Mouse (Mus musculus) CH12.LX (cell line): ENCODE data around the gene Atxn7. TPM values are rescaled to one million over a fixed set of nuclear protein-coding genes. Genes with fewer than 3 reads are reported as not detected.
A peak's percentile ranks its signal among the peaks of the same experiment; 100 is the strongest.

Source experiments
- DNase-seq: peaks from one replicate; pipeline ENCODE4 v3.0.0-alpha.2; 2013; ENCODE audit errors: extremely low read depth
- H3K27ac ChIP-seq: 2 replicates; pipeline ENCODE4 v1.5.1; 2012; ENCODE audit warnings: low read depth, mild to moderate bottlenecking, control low read depth, moderate library complexity; ENCODE audit not compliant: insufficient read depth
- H3K27me3 ChIP-seq: replicated peaks from 2 replicates; pipeline ENCODE3; 2012; ENCODE audit warnings: inconsistent platforms
- H3K36me3 ChIP-seq, 2 experiments: replicated peaks in 1 of 2; 2 replicates each; pipeline versions ENCODE3 to v1.6.1; 2012; ENCODE audit warnings: inconsistent platforms in 1 of 2, low read length in 1 of 2, mild to moderate bottlenecking in 1 of 2, mixed read lengths in 1 of 2, moderate library complexity in 1 of 2; ENCODE audit not compliant: control insufficient read depth in 1 of 2, insufficient read depth in 1 of 2
- H3K4me1 ChIP-seq, 2 experiments: 2 replicates each; pipeline ENCODE4 v1.6.1; 2012; ENCODE audit warnings: inconsistent platforms in 1 of 2, moderate library complexity in 1 of 2; ENCODE audit not compliant: insufficient read depth in 2 of 2, control insufficient read depth in 1 of 2
- H3K4me2 ChIP-seq: 2 replicates; pipeline ENCODE4 v1.6.1; 2012; ENCODE audit warnings: low read depth, mild to moderate bottlenecking, control low read depth; ENCODE audit not compliant: poor library complexity, insufficient read depth, severe bottlenecking
- H3K4me3 ChIP-seq, 3 experiments: fragments of 150-350 bp in 1 of 3; sonication (generic) in 1 of 3; replicated peaks in 1 of 3; 2 replicates each; pipeline versions ENCODE3 to v1.5.1; 2011 to 2012; ENCODE audit warnings: low read depth in 2 of 3, low read length in 2 of 3, mild to moderate bottlenecking in 2 of 3, moderate library complexity in 2 of 3, control low read depth in 1 of 3, improper control_type of control experiment in 1 of 3, inconsistent platforms in 1 of 3, mixed read lengths in 1 of 3; ENCODE audit not compliant: poor library complexity in 1 of 3
- H3K79me2 ChIP-seq: replicated peaks from 2 replicates; pipeline ENCODE4 v1.6.1; 2012; ENCODE audit warnings: mild to moderate bottlenecking, moderate library complexity; ENCODE audit not compliant: control insufficient read depth, poor library complexity, insufficient read depth, severe bottlenecking; ENCODE audit errors: extremely low read depth
- H3K9ac ChIP-seq: 2 replicates; pipeline ENCODE4 v1.6.1; 2012; ENCODE audit warnings: low read depth, mild to moderate bottlenecking, control low read depth, moderate library complexity; ENCODE audit not compliant: insufficient read depth
- H3K9me3 ChIP-seq: replicated peaks from 2 replicates; pipeline ENCODE3; 2012; ENCODE audit warnings: low read length, inconsistent platforms, mixed read lengths
- BHLHE40 ChIP-seq: IDR thresholded peaks from 2 replicates; pipeline ENCODE4 v1.6.1; 2011; ENCODE audit warnings: mild to moderate bottlenecking, low read depth, low read length, improper control_type of control experiment
- CHD2 ChIP-seq: IDR thresholded peaks from 2 replicates; pipeline ENCODE4 v1.6.1; 2011; ENCODE audit warnings: low read length, improper control_type of control experiment
- E2F4 ChIP-seq: IDR thresholded peaks from 2 replicates; pipeline ENCODE4 v1.6.1; 2011; ENCODE audit warnings: low read depth, low read length, improper control_type of control experiment; ENCODE audit not compliant: insufficient replicate concordance
- EP300 ChIP-seq: IDR thresholded peaks from 2 replicates; pipeline ENCODE4 v1.6.1; 2011; ENCODE audit warnings: low read length, improper control_type of control experiment
- ETS1 ChIP-seq: conservative IDR thresholded peaks from 2 replicates; pipeline ENCODE4 v1.6.1; 2012; ENCODE audit warnings: low read depth, mild to moderate bottlenecking, inconsistent platforms, low read length, improper control_type of control experiment, moderate library complexity
- HCFC1 ChIP-seq: IDR thresholded peaks from 2 replicates; pipeline ENCODE4 v1.6.1; 2012; ENCODE audit warnings: low read depth, mild to moderate bottlenecking, inconsistent platforms, low read length, improper control_type of control experiment
- IRF4 ChIP-seq: IDR thresholded peaks from 2 replicates; pipeline ENCODE4 v1.6.1; 2014; ENCODE audit warnings: low read depth, mild to moderate bottlenecking, inconsistent platforms, low read length, improper control_type of control experiment
- JUN ChIP-seq: IDR thresholded peaks from 2 replicates; pipeline ENCODE4 v1.6.1; 2011; ENCODE audit warnings: low read depth, mild to moderate bottlenecking, low read length, improper control_type of control experiment, moderate library complexity; ENCODE audit not compliant: insufficient read depth
- JUND ChIP-seq: conservative IDR thresholded peaks from 2 replicates; pipeline ENCODE4 v1.6.1; 2011; ENCODE audit warnings: low read depth, low read length, improper control_type of control experiment
- KAT2A ChIP-seq: IDR thresholded peaks from 2 replicates; pipeline ENCODE4 v1.6.1; 2012; ENCODE audit warnings: low read length, improper control_type of control experiment, inconsistent platforms; ENCODE audit not compliant: insufficient replicate concordance
- MAFK ChIP-seq: IDR thresholded peaks from 2 replicates; pipeline ENCODE4 v1.6.1; 2011; ENCODE audit warnings: low read length, improper control_type of control experiment; ENCODE audit not compliant: insufficient replicate concordance
- MAX ChIP-seq: IDR thresholded peaks from 2 replicates; pipeline ENCODE4 v1.6.1; 2011; ENCODE audit warnings: low read length, improper control_type of control experiment
- MAZ ChIP-seq: IDR thresholded peaks from 2 replicates; pipeline ENCODE4 v1.6.1; 2012; ENCODE audit warnings: low read depth, mild to moderate bottlenecking, inconsistent platforms, low read length, improper control_type of control experiment, moderate library complexity
- MEF2A ChIP-seq: IDR thresholded peaks from 2 replicates; pipeline ENCODE4 v1.6.1; 2014; ENCODE audit warnings: low read depth, mild to moderate bottlenecking, inconsistent platforms, low read length, improper control_type of control experiment, borderline replicate concordance
- NELFE ChIP-seq: IDR thresholded peaks from 2 replicates; pipeline ENCODE4 v1.6.1; 2011; ENCODE audit warnings: low read depth, low read length, improper control_type of control experiment
- NRF1 ChIP-seq: IDR thresholded peaks from 2 replicates; pipeline ENCODE4 v1.6.1; 2014; ENCODE audit warnings: low read depth, mild to moderate bottlenecking, inconsistent platforms, low read length, improper control_type of control experiment, moderate library complexity
- PAX5 ChIP-seq: IDR thresholded peaks from 2 replicates; pipeline ENCODE4 v1.6.1; 2012; ENCODE audit warnings: low read length, inconsistent platforms, mixed read lengths
- POLR2A ChIP-seq: IDR thresholded peaks from 2 replicates; pipeline ENCODE4 v1.6.1; 2011; ENCODE audit warnings: low read depth, mild to moderate bottlenecking, improper control_type of control experiment, low read length
- RAD21 ChIP-seq: IDR thresholded peaks from 2 replicates; pipeline ENCODE4 v1.6.1; 2011; ENCODE audit warnings: low read depth, mild to moderate bottlenecking, low read length, improper control_type of control experiment, moderate library complexity
- SIN3A ChIP-seq: IDR thresholded peaks from 2 replicates; pipeline ENCODE4 v1.6.1; 2012; ENCODE audit warnings: low read length, improper control_type of control experiment, inconsistent platforms
- SMC3 ChIP-seq: IDR thresholded peaks from 2 replicates; pipeline ENCODE4 v1.6.1; 2011; ENCODE audit warnings: low read depth, low read length, improper control_type of control experiment
- TBP ChIP-seq: conservative IDR thresholded peaks from 2 replicates; pipeline ENCODE4 v1.6.1; 2011; ENCODE audit warnings: low read depth, low read length, improper control_type of control experiment
- TCF12 ChIP-seq: IDR thresholded peaks from 2 replicates; pipeline ENCODE4 v1.6.1; 2014; ENCODE audit warnings: low read depth, mild to moderate bottlenecking, inconsistent platforms, low read length, improper control_type of control experiment
- USF1 ChIP-seq: IDR thresholded peaks from 2 replicates; pipeline ENCODE4 v1.6.1; 2014; ENCODE audit warnings: low read depth, mild to moderate bottlenecking, inconsistent platforms, low read length, improper control_type of control experiment
- USF2 ChIP-seq: conservative IDR thresholded peaks from 2 replicates; pipeline ENCODE4 v1.6.1; 2011; ENCODE audit warnings: low read depth, low read length, improper control_type of control experiment
- ZKSCAN1 ChIP-seq: IDR thresholded peaks from 2 replicates; pipeline ENCODE4 v1.6.1; 2012; ENCODE audit warnings: low read depth, inconsistent platforms, low read length, improper control_type of control experiment, borderline replicate concordance
- ZNF384 ChIP-seq: IDR thresholded peaks from 2 replicates; pipeline ENCODE4 v1.6.1; 2012; ENCODE audit warnings: low read depth, low read length, improper control_type of control experiment, inconsistent platforms
- dilution Hi-C: fragments of 300-500 bp; cut with MboI; formaldehyde crosslinking; loops from 2 replicates; pipeline ENCODE4 v1.14.3; 2020; ENCODE audit warnings: low sequenced_read_pairs; ENCODE audit not compliant: extremely low pct_unique_long_range_greater_than_20kb, extremely low pct_ligation_motif_present
- in situ Hi-C: fragments of 300-500 bp; cut with MboI; formaldehyde crosslinking; loops from 3 replicates; pipeline ENCODE4 v1.14.3; 2019; ENCODE audit warnings: low sequenced_read_pairs, low pct_ligation_motif_present, low pct_unique_long_range_greater_than_20kb, mixed read lengths
- polyA plus RNA-seq: library from polyadenylated mRNA; unstranded; fragments of >175 nt; gene quantifications from 2 replicates; pipeline ENCODE4 v1.2.1, GENCODE M21; 2012; ENCODE audit warnings: low read depth; ENCODE audit not compliant: insufficient read length
- total RNA-seq, 2 experiments: library from RNA; depleted of rRNA; stranded (reverse); fragments of 300-350 nt in 1 of 2; fragments of >200 nt in 1 of 2; gene quantifications; 2 replicates each; pipeline ENCODE4 v1.2.3; 2012 to 2014

Gene Atxn7
- total and polyA plus RNA-seq, 3 experiments = 2.1 to 6.6 (median 2.3) TPM

GRCm38 (mm10) chr14:14065142-14065498 is 103.9 kb downstream of the Atxn7 start:
- Histone ChIP-seq H3K27ac (no peak overlapping the region), H3K9me3 (no peaks in the 10 kb centered on the region), H3K79me2 (no peaks in the 10 kb centered on the region), H3K4me2 (no peak overlapping the region), H3K4me1 (peaks cover 10 to 61% of the 10 kb centered on the region in 2 experiments; a peak in 3 of 4 replicates), H3K27me3 (no peaks in the 10 kb centered on the region), H3K4me3 (no peak overlapping the region), H3K9ac (no peak overlapping the region), H3K36me3 (peaks cover 0 to 4% of the 10 kb centered on the region in 2 experiments)
- dilution Hi-C loops = no loop called here
- in situ Hi-C loops = no loop called here
- TF ChIP-seq JUN (no peak), ZKSCAN1 (no peak), EP300 (no peak), PAX5 (no peak), E2F4 (no peak)
- no peak for DNase-seq

- no peaks in the 10 kb centered on the region for H3K9me3 ChIP-seq
- peak overlapping the region; percentile 33; the same call in 1 of the 2 replicates for H3K27ac ChIP-seq
- in situ Hi-C loops = no loop called here
- H3K4me3 ChIP-seq = peak overlapping the region in 1 of 3 experiments; percentile 34
- TF ChIP-seq NRF1 (no peak), USF2 (peak; percentile 73), SIN3A (no peak), MEF2A (peak; percentile 82; the same call in 1 of the 2 replicates), EP300 (peak; percentile 56), RAD21 (no peak), E2F4 (no peak), JUND (no peak), IRF4 (peak; percentile 50; the same call in 1 of the 2 replicates), ZNF384 (no peak), MAX (peak; percentile 82), JUN (no peak), ETS1 (peak; percentile 51), TCF12 (peak; percentile 20; the same call in 1 of the 2 replicates), MAFK (no peak), ZKSCAN1 (no peak), NELFE (no peak), HCFC1 (no peak), USF1 (peak; percentile 75), BHLHE40 (peak; percentile 77), MAZ (0 out of 2 replicates have a peak, but pooled peaks have one; percentile 19), KAT2A (no peak), POLR2A (no peak), CHD2 (no peak), TBP (no peak), SMC3 (no peak)
- peak overlapping the region; percentile 16 for H3K4me2 ChIP-seq
- dilution Hi-C loops = no loop called here
- no peaks in the 10 kb centered on the region for H3K27me3 ChIP-seq
- H3K9ac ChIP-seq = no peak overlapping the region
- DNase-seq = peak; percentile 48
- H3K4me1 ChIP-seq = peaks cover 10 to 61% of the 10 kb centered on the region in 2 experiments; a peak in 3 of 4 replicates
- peaks cover 0 to 10% of the 10 kb centered on the region in 2 experiments for H3K36me3 ChIP-seq
- H3K79me2 ChIP-seq = no peaks in the 10 kb centered on the region
Measured at GRCm38 (mm10) chr14:14066241-14066640, 105.0 kb downstream of the Atxn7 start.
